Mouse (Mus musculus) layer of hippocampus, adult 8-10 months (tissue): Measurements from ENCODE around the gene Timm17b. TPM values are rescaled to one million over a fixed set of nuclear protein-coding genes. Genes with fewer than 3 reads are reported as not detected.
"Not testable (repeated sequence)": the region's sequence is repeated elsewhere in the genome, so short reads cannot be mapped to it uniquely, and the experiment has no call there.

Source experiments
- DNase-seq, 2 experiments: peaks; one replicate each; pipeline ENCODE4 v3.0.0; 2022; ENCODE audit warnings: low spot score in 2 of 2
- total RNA-seq, 4 experiments: library from RNA; stranded (reverse); gene quantifications; 2 replicates each; pipeline ENCODE4 v1.2.4; 2022

The Timm17b gene
- total RNA-seq: 10 to 100 TPM; 19.6 to 33.3 (median 25.4) TPM

- peak; percentile 86 to 91 for DNase-seq
Observed at GRCm38 (mm10) chrX:7898880-7899874, at the start of gene Timm17b, which contains the start of gene Pqbp1. Gene Timm17b, plus strand, starts transcription at chrX:7899357. Gene Pqbp1, minus strand, starts transcription at chrX:7899269.

- no peak for DNase-seq
Observed at GRCm38 (mm10) chrX:7854578-7854977, 44.6 kb upstream of the Timm17b start.

- DNase-seq: no peak
Observed at GRCm38 (mm10) chrX:7859191-7859753, 39.9 kb upstream of the Timm17b start.

- DNase-seq: no peak
Observed at GRCm38 (mm10) chrX:7863181-7863580, 36.0 kb upstream of the Timm17b start.

GRCm38 (mm10) chrX:7864551-7864950, 34.6 kb upstream of the Timm17b start:
- no peak for DNase-seq

- no peak for DNase-seq
Observed at GRCm38 (mm10) chrX:7865343-7865742, 33.8 kb upstream of the Timm17b start.

GRCm38 (mm10) chrX:7865786-7866185, 33.4 kb upstream of the Timm17b start:
- no peak for DNase-seq

- DNase-seq: no peak
Observed at GRCm38 (mm10) chrX:7867141-7867540, 32.0 kb upstream of the Timm17b start.

- no peak for DNase-seq
Observed at GRCm38 (mm10) chrX:7868506-7868905, 30.7 kb upstream of the Timm17b start.

- DNase-seq: no peak
Observed at GRCm38 (mm10) chrX:7869826-7870225, 29.3 kb upstream of the Timm17b start.

- DNase-seq: peak; percentile 77 to 81
Observed at GRCm38 (mm10) chrX:7878007-7878419, 21.1 kb upstream of the Timm17b start, which contains the start of gene Pim2. Gene Pim2, plus strand, starts transcription at chrX:7878262.

- peak in 1 of 2 experiments; percentile 20 for DNase-seq
Observed at GRCm38 (mm10) chrX:7878495-7878894, 20.7 kb upstream of the Timm17b start.

GRCm38 (mm10) chrX:7879819-7880218, 19.3 kb upstream of the Timm17b start:
- DNase-seq: peak; percentile 48 to 73

- DNase-seq: peak; percentile 72 to 87
Observed at GRCm38 (mm10) chrX:7883841-7884567, 15.2 kb upstream of the Timm17b start, which contains the start of gene Slc35a2. Gene Slc35a2, plus strand, starts transcription at chrX:7884028.

- no peak for DNase-seq
Observed at GRCm38 (mm10) chrX:7898211-7898610, 946 bp upstream of the Timm17b start.

- DNase-seq: no peak
Observed at GRCm38 (mm10) chrX:7904441-7904840, 5.3 kb downstream of the Timm17b start.

GRCm38 (mm10) chrX:7907735-7908134, 8.6 kb downstream of the Timm17b start, which contains the start of gene Gm10491:
Gene Gm10491, minus strand, starts transcription at chrX:7907835.
- DNase-seq: no peak

- DNase-seq: not testable (repeated sequence)
Observed at GRCm38 (mm10) chrX:7909242-7909641, 10.1 kb downstream of the Timm17b start, which contains the start of gene Gm10490. Gene Gm10490, plus strand, starts transcription at chrX:7909542.

- no peak for DNase-seq
Observed at GRCm38 (mm10) chrX:7910473-7910872, 11.3 kb downstream of the Timm17b start.

- DNase-seq: not testable (repeated sequence)
Observed at GRCm38 (mm10) chrX:7915669-7916068, 16.5 kb downstream of the Timm17b start.

GRCm38 (mm10) chrX:7917960-7918359, 18.8 kb downstream of the Timm17b start:
- DNase-seq: not testable (repeated sequence)
